Mouse (Mus musculus): ENCODE results near the gene Fnbp1l. TPM values are rescaled to one million over a fixed set of nuclear protein-coding genes. Genes with fewer than 3 reads are reported as not detected.

Gene Fnbp1l
- polyA plus RNA-seq, 2 experiments = 47.5 to 80.4 TPM

GRCm38 (mm10) chr3:122494764-122495163 lies 124.8 kb downstream of the Fnbp1l start:
- TF ChIP-seq POLR2A (IDR thresholded peaks at IDR 0.05; ENCODE audit: borderline replicate concordance, extremely low read depth, insufficient read depth, insufficient read length) = no peak
- DNase-seq (ENCODE audit: low spot score) (peak; percentile 61), ATAC-seq (ENCODE audit: low FRiP score, low read depth) (peak; percentile 75; the same call in 1 of the 2 replicates)
- H3K27ac ChIP-seq (replicated peaks; ENCODE audit: low read depth, low read length) = no peak overlapping the region
- H3K4me1 ChIP-seq (ENCODE audit: control insufficient read depth, insufficient read depth, low read length) = peaks cover 31% of the 10 kb centered on the region
- no peak overlapping the region for H3K4me2 ChIP-seq (replicated peaks; ENCODE audit: low read depth, low read length, severe bottlenecking)
- no peaks in the 10 kb centered on the region for H3K27me3 ChIP-seq (ENCODE audit: control insufficient read depth, insufficient read depth, low read length)
- WGBS = 35% methylated on average over 6 of the region's 6 CpGs
- no peak overlapping the region for H3K9ac ChIP-seq (ENCODE audit: low read depth, low read length, severe bottlenecking)
- no peaks in the 10 kb centered on the region for H3K9me3 ChIP-seq (ENCODE audit: control insufficient read depth, low read length)
- no peaks in the 10 kb centered on the region for H3K36me3 ChIP-seq (ENCODE audit: control insufficient read depth, insufficient read depth, low read length)
- H3K4me3 ChIP-seq (replicated peaks; ENCODE audit: low read length) = no peak overlapping the region

DNA sequence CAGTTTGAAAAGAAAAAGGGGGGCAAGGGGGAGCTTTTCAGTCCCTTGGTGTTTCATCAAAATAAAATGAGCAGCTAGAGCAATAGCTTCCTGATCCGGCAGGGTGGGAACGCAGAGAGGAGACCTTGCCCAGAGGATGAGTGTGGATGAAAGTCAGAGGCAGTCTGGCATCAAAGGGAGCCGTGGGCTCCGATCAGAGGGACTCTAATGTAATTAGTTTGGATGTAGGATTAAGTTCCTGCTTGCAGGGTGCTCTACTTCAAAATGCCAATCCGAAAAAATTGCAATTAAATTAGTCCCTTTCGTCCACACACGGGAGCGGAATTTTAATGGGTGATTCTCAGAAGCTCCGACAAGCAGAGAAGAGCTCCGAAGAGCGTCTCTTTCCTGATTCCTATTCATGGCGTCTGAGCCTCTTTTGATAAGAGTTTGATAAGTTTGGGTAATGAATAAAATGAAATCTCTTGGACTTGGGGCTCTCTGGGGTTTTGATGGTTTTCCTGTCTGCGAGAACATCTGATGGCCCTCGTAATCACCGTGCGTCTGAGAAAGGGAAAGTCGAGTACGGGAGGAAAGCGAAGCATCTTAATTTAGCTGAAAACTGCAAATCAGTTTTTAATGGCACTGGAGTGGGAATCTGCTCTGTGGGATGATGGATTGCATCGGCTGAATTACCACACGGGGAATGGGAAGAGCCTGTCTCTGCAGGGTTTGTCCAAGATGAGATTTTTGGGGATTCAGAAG lies 126.5 kb downstream of the Fnbp1l start:
- Histone ChIP-seq H3K36me3 (ENCODE audit: control insufficient read depth, insufficient read depth, low read length) (no peaks in the 10 kb centered on the region), H3K27me3 (ENCODE audit: control insufficient read depth, insufficient read depth, low read length) (no peaks in the 10 kb centered on the region), H3K27ac (replicated peaks; ENCODE audit: low read depth, low read length) (no peak overlapping the region), H3K4me2 (replicated peaks; ENCODE audit: low read depth, low read length, severe bottlenecking) (no peak overlapping the region; the same call in 1 of the 2 replicates), H3K9me3 (ENCODE audit: control insufficient read depth, low read length) (no peaks in the 10 kb centered on the region), H3K4me3 (replicated peaks; ENCODE audit: low read length) (no peak overlapping the region), H3K9ac (ENCODE audit: low read depth, low read length, severe bottlenecking) (no peak overlapping the region), H3K4me1 (ENCODE audit: control insufficient read depth, insufficient read depth, low read length) (peaks cover 20% of the 10 kb centered on the region)
- ATAC-seq (ENCODE audit: low FRiP score, low read depth) (no peak), DNase-seq (ENCODE audit: low spot score) (no peak)
- WGBS = 34% methylated on average over 21 of the region's 21 CpGs
- no peak for TF ChIP-seq POLR2A (IDR thresholded peaks at IDR 0.05; ENCODE audit: borderline replicate concordance, extremely low read depth, insufficient read depth, insufficient read length)

DNA sequence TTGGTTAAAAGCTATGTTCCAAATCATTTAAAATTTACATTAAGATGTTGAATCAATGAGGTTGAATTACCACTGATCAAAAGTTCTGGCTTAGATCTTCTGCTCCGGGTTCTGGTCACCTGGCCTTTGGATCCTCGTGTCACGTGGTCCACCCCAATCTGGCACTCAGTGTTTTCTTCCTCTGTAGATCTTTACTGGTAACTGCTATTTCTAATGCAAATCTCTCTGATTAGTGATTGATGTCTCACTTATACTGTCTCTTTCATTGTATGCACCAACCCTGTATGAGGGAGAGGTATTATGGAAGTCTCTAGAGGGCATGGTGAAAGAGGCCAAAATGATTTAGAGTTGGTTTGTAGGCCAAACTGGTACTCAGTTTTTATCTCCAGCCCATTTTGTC lies 127.5 kb downstream of the Fnbp1l start:
- no peak overlapping the region for H3K4me2 ChIP-seq (replicated peaks; ENCODE audit: low read depth, low read length, severe bottlenecking)
- 87% methylated on average over 3 of the region's 3 CpGs for WGBS
- no peaks in the 10 kb centered on the region for H3K9me3 ChIP-seq (ENCODE audit: control insufficient read depth, low read length)
- DNase-seq (ENCODE audit: low spot score) (no peak), ATAC-seq (ENCODE audit: low FRiP score, low read depth) (no peak)
- H3K36me3 ChIP-seq (ENCODE audit: control insufficient read depth, insufficient read depth, low read length) = no peaks in the 10 kb centered on the region
- no peak overlapping the region for H3K9ac ChIP-seq (ENCODE audit: low read depth, low read length, severe bottlenecking)
- H3K27ac ChIP-seq (replicated peaks; ENCODE audit: low read depth, low read length) = no peak overlapping the region
- no peak for TF ChIP-seq POLR2A (IDR thresholded peaks at IDR 0.05; ENCODE audit: borderline replicate concordance, extremely low read depth, insufficient read depth, insufficient read length)
- H3K4me3 ChIP-seq (replicated peaks; ENCODE audit: low read length) = no peak overlapping the region
- H3K27me3 ChIP-seq (ENCODE audit: control insufficient read depth, insufficient read depth, low read length) = no peaks in the 10 kb centered on the region
- peaks cover 20% of the 10 kb centered on the region for H3K4me1 ChIP-seq (ENCODE audit: control insufficient read depth, insufficient read depth, low read length)

GRCm38 (mm10) chr3:122490574-122490973 lies 128.9 kb downstream of the Fnbp1l start:
- Histone ChIP-seq H3K4me2 (replicated peaks; ENCODE audit: low read depth, low read length, severe bottlenecking) (no peak overlapping the region), H3K4me3 (replicated peaks; ENCODE audit: low read length) (no peak overlapping the region), H3K27ac (replicated peaks; ENCODE audit: low read depth, low read length) (no peak overlapping the region), H3K9ac (ENCODE audit: low read depth, low read length, severe bottlenecking) (no peak overlapping the region), H3K4me1 (ENCODE audit: control insufficient read depth, insufficient read depth, low read length) (peaks cover 20% of the 10 kb centered on the region), H3K9me3 (ENCODE audit: control insufficient read depth, low read length) (no peaks in the 10 kb centered on the region), H3K27me3 (ENCODE audit: control insufficient read depth, insufficient read depth, low read length) (no peaks in the 10 kb centered on the region), H3K36me3 (ENCODE audit: control insufficient read depth, insufficient read depth, low read length) (no peaks in the 10 kb centered on the region)
- WGBS = 69% methylated on average over 6 of the region's 6 CpGs
- ATAC-seq (ENCODE audit: low FRiP score, low read depth) (no peak), DNase-seq (ENCODE audit: low spot score) (no peak)
- TF ChIP-seq POLR2A (IDR thresholded peaks at IDR 0.05; ENCODE audit: borderline replicate concordance, extremely low read depth, insufficient read depth, insufficient read length) = no peak

Small RNAs within 50 kb of the gene (microRNA-seq; reads per million reads assigned to microRNA genes)
- gene Mir7657 = not detected

Other genes with a start within 250 kb of the Fnbp1l start
- gene Pde5a, start 109.2 kb upstream of the Fnbp1l start, polyA plus RNA-seq (2012; rRNA removed) = 5.8 and 6.2 TPM in 2 replicates
- gene Pde5a, start 109.2 kb upstream of the Fnbp1l start, polyA plus RNA-seq (2014; fragmentation: Nextera tagmentation; extraction: Ambion mirVana) = 4.9 and 5.0 TPM in 2 replicates